Mouse (Mus musculus) lung, postnatal 10 days (tissue): ENCODE measurements at regions not wholly inside any gene's neighbourhood (a gene's known extent, or its start where the extent isn't known, plus 50 kb on each side); places are given as distances from the start of the nearest gene placed in this dataset.
"Not testable (repeated sequence)": the region's sequence is repeated elsewhere in the genome, so short reads cannot be mapped to it uniquely, and the experiment has no call there.

Experiments used
- DNase-seq: peaks from one replicate; pipeline ENCODE4 v3.0.0; 2021

DNA sequence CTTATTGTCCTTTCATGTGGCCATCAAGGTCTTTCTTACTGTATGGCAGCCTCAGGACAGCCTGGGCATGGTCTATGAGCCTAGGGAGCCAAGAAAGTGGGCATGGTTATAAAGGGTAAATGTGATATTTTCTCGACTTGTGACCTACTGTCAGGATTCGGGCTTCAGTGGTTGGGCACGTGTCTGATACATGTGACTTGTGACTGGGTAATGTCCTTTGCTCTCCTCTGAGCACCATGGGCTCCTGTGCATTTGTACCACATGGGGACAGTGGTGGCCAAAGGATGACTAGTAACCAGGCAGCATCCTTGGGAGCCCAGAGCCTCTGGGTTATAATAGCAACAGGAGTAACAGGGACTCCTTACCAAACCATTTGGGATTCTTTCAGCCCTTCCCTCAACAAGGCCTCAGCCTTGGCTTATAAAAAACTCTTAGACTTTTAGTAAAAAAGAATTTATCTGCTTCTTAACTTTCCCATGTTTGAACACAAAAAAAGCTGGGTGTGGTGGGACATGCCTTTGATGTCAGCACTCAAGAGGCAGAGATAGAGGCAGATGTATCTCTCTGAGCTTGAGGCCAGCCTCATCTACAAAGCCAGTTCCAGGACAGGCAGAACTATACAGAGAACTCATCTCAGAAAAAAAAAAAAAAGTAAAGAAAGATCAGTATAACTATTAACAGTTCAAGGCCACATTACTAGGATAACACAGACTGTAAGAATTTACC is 56.7 kb upstream of the Klf13 start:
- DNase-seq, result no peak

DNA sequence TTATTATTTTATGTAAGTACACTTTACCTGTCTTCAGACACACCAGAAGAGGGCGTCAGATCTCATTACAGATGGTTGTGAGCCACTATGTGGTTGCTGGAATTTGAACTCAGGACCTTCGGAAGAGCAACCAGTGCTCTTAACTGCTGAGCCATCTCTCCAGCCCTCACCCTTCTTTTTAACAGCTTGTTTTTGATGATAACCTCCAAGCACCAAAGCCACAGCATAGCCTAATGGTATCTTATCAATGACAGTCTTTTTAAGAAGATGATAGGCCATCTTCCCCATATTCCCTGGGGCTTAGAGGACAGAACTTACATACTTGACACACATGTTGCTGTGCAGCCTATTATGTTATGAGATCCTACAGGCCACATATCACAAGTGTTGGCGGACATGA is 56.1 kb upstream of the Klf13 start:
- DNase-seq, result not testable (repeated sequence)

DNA sequence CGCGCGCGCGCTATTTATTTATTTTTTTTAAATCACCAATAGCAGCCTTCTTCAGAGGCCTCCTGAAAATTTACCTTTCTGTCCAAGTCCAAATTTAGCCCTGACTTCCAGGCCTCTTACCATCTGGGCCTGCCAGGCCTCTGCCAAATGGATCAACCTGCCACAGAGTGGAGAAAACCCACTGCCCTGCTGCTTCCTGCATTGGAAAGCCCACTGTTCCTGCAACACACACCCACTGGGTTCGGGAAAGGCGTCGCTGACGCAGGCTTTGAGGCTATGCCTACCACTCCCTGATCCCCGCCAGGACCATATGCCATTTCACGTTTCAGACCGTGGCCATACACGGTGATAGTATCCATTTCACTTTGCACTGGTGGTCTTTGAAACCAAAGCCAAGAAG is 53.4 kb upstream of the Klf13 start:
- DNase-seq, result no peak

DNA sequence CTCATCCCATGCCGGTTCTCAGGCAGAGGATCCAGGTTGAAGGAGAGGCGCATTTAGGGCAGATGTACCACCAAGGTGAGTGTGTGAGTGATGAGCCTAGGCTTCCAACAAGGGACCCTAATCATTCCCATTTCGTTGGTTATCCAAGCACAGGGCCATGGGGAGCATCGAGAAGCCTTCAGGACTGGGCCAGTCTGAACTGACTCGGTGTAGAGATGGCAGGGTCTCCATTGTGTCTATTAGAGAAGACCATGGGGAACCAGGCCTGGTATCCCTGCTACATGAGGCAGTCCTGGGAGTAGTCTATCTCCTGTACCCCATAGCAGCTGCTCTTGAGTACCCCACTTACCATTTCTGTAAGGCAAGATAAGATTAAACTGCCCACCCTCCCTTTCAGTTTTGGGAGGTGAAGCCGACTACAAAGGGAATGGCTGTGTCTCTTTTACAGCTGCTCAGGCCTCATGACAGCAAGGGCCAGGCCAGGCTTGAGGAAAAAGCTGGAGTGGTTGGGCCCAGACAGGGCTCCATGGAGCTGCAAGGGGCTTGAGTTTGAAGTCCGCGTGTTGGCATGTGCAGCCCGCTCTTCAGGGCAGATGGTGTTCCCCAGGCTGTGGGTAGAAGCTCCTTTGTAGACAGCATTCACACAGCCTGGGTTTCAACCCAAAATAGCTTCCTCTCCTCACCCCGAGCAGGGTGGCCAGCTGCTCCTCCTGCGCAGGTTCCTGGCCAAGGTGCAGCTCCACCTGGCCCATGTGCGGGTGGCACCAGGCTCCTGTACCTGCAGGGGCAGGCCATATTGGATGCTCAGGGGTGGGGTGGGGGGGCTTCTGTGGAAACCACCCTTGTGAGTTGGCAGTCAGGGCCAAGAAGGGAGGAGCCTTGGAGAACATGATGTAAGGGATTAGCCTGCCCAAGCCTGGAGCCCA is 52.6 kb upstream of the Klf13 start:
- no peak for DNase-seq

DNA sequence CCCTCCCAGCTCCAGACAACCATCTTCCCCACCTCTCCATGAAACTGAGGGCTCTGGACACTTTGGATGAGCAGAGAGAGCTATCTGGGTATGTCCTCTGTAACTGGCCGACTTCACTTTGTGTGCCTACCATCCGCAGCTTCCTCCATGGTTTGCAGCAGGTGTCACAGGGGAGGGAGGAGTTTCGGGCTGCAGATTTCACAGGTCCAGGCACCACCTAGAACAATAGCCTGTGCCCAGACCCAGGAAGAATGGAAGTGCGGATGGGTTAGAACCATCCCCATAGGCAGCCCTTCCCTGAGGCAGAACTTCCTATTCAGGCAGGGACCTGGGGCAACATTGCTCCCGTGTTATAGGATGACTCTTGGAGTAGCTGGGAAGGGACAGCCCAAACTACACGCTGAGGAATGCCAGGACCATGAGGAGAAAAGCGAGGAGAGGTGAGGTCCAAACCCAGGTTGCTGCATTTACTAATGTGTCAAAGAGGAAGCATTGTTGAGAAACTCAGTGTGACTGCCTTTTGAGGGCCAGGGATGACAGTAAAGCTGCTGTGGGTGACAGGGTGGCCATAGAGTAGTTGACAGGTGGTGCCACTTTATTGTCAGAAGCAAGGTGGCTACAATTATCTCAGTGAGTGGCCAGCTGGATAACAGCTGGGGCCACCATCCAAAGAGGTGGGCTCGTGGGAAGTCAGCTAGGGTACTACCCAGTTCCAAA is 51.8 kb upstream of the Klf13 start:
- no peak for DNase-seq

DNA sequence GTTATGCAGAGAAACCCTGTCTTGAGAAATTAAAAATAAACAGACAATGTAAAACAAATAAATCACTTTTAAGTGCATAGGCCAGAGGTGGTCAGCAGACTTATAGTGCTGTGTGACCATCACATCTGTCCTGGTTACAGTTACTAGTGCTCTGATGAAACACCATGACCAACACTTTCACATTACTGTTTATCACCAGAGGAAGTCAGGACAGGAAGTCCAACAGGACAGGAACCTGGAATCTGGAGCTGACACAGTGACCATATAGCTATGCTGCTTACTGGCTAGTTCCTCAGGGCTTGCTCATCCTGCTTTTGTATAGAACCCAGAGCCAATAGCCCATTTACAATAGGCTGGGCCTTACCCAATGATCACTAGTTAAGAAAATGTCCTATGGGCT is 51.0 kb upstream of the Klf13 start:
- DNase-seq, result no peak
